Comparison of ENCODE assay signal across 15 mouse cellular contexts in genomic region chr11:100975241-100975640, GRCm38 (mm10). TPM values are rescaled to one million over a fixed set of nuclear protein-coding genes. Genes with fewer than 3 reads are reported as not detected.
DNase-seq lines count a peak whose midpoint lies in the region; TF ChIP-seq lines count a peak whose summit lies in the region.
"Had no signal": no experiment of that assay in that cellular context is flagged by ENCODE, and none has a peak within 500 bp of the region (broad histone marks: within the 10 kb centered on the region; RNA-seq: fewer than 3 reads in every experiment).

No protein-coding gene starts in this region.

- no peak for TF ChIP-seq CTCF in gastrocnemius, adult 2 months (IDR thresholded peaks at IDR 0.05)
- TF ChIP-seq CTCF in olfactory bulb, adult 2 months (IDR thresholded peaks at IDR 0.05; ENCODE audit: insufficient read depth, low read depth, low read length) = no peak

- DNase-seq in gastrocnemius, adult 2 months = no peak
- DNase-seq in gastrocnemius, postnatal 14 days = no peak
- peak; percentile 69 for DNase-seq in kidney, postnatal 10 days
- no peak for DNase-seq in kidney, adult 18-20 months
- peak; percentile 25 for DNase-seq in brain, adult 2 months (ENCODE audit: low read depth, low spot score)
- DNase-seq in urinary bladder, postnatal 14 days (ENCODE audit: low spot score) = no peak
- no peak for DNase-seq in Muller cell, postnatal 12 days (ENCODE audit: inconsistent ontology term)
- DNase-seq: cerebellum, adult 2 months; kidney, adult 11 months; right cerebral cortex, adult 18-20 months had no signal

- 51% methylated on average over 7 of the region's 7 CpGs for WGBS in olfactory bulb, adult 2 months

- H3K27ac ChIP-seq in gastrocnemius, adult 2 months = peak overlapping the region; percentile 74
- H3K27ac ChIP-seq in olfactory bulb, adult 2 months (ENCODE audit: insufficient read depth, low read depth, low read length) = peak overlapping the region; percentile 12; the same call in 1 of the 2 replicates
- H3K27ac ChIP-seq: forebrain, embryonic 15.5 days; lung, embryonic 15.5 days; neural tube, embryonic 15.5 days had no signal

- H3K4me1 ChIP-seq in olfactory bulb, adult 2 months (ENCODE audit: control insufficient read depth, insufficient read depth, low read length) = peaks cover 8% of the 10 kb centered on the region

- TF ChIP-seq POLR2A in olfactory bulb, adult 2 months (IDR thresholded peaks at IDR 0.05; ENCODE audit: insufficient read depth, low read depth, low read length) = no peak

- H3K4me3 ChIP-seq in gastrocnemius, adult 2 months = no peak overlapping the region
- H3K4me3 ChIP-seq in olfactory bulb, adult 2 months (ENCODE audit: insufficient read depth, low read depth, low read length) = no peak overlapping the region
- H3K4me3 ChIP-seq: forebrain, embryonic 15.5 days; heart, embryonic 12.5 days; lung, embryonic 15.5 days; neural tube, embryonic 15.5 days had no signal

- intact Hi-C loops in gastrocnemius, adult 2 months (cut with DNase I) = no loop called here
- intact Hi-C loops in gastrocnemius, postnatal 14 days (cut with DNase I; ENCODE audit: low total_unique reads) = no loop called here

RNA-seq across cellular contexts. Expression of gene Cavin1, which starts 4.6 kb away (rescaled TPM):
- total RNA-seq in gastrocnemius, adult 2 months (2021) = 100 to 1,000 TPM; 133 to 149 TPM
- total RNA-seq in gastrocnemius, postnatal 14 days (2021) = 100 to 1,000 TPM; 226 to 256 TPM
- not detected in 2 replicates for polyA plus RNA-seq in olfactory bulb, adult 2 months (2012; ENCODE audit: insufficient read depth, insufficient read length, low replicate concordance, missing spikeins)

RNA-seq across cellular contexts. Expression of gene Atp6v0a1, which starts 34.0 kb away (rescaled TPM):
- total RNA-seq in gastrocnemius, adult 2 months (2021) = 10 to 100 TPM; 59.6 to 65.2 TPM
- 10 to 100 TPM; 53.4 to 58.5 TPM for total RNA-seq in gastrocnemius, postnatal 14 days (2021)
- polyA plus RNA-seq in olfactory bulb, adult 2 months (2012; ENCODE audit: insufficient read depth, insufficient read length, low replicate concordance, missing spikeins) = 524 TPM in 1 of 2 replicates, not detected in the other

RNA-seq across cellular contexts. Expression of gene Stat3, which starts 35.9 kb away (rescaled TPM):
- total RNA-seq in gastrocnemius, adult 2 months (2021) = 10 to 100 TPM; 40.6 to 44.2 TPM
- 10 to 100 TPM; 41.7 to 43.6 TPM for total RNA-seq in gastrocnemius, postnatal 14 days (2021)
- not detected in 2 replicates for polyA plus RNA-seq in olfactory bulb, adult 2 months (2012; ENCODE audit: insufficient read depth, insufficient read length, low replicate concordance, missing spikeins)

Comparison
In these comparisons a context has a peak if more than half of its experiments do, and no peak if none do; other contexts are left out.
1. DNase-seq: peak in kidney, postnatal 10 days (single experiment) and brain, adult 2 months (single experiment); none in gastrocnemius, adult 2 months (single experiment), gastrocnemius, postnatal 14 days (single experiment), kidney, adult 18-20 months (single experiment), urinary bladder, postnatal 14 days (single experiment) and Muller cell, postnatal 12 days (single experiment).